Mouse (Mus musculus): Measurements from ENCODE around the gene Gbp5.

DNA sequence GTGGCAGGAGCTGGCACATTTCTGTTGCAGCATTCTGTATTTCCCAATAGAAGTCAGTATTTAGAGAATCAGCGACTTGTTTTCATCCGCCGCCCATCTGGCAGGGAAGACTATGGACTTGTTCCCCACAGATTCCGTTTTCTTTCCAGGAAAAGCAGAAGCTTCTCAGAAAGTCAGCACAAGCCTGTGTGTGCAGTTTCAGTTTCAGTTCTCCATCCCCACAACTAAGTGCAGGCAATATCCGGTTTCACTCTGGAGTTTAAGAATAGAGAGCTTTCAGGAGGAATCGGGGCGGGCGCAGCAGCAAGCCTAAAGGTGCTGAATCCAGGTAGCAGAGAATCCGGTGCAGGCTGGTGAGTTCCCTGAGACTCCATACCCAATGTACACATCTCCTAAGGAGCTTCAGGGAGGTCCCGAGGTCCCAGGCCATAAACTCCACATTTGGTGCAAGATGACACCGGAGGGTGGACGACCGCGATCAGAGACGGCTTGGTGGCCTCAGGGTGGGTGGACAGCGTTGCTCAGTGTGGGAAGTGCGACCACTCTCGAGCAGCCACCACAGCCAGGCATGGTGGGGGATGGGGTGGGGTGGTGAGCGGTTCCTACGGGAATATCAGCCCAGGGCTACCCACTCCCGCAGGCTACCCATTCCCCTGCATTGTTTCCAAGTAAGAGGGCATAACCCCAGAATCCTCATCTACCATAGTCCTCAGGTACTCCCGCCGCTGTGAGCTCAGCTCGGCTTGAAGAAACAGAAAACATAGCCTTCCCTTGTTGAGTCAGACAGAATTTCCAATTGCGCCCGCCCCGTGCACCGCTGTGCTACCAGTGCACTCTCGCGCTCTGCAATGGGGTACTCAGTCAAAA, 36.5 kb downstream of the Gbp5 start, which contains the start of gene Gbp7:
- no peak for TF ChIP-seq CTCF (IDR thresholded peaks at IDR 0.05; ENCODE audit: low read depth)
- no peak for TF ChIP-seq EP300 (IDR thresholded peaks at IDR 0.05; ENCODE audit: low read depth)
